Mouse (Mus musculus) forebrain, embryonic 15.5 days (tissue): ENCODE measurements at regions not wholly inside any gene's neighbourhood (a gene's known extent, or its start where the extent isn't known, plus 50 kb on each side); places are given as distances from the start of the nearest gene placed in this dataset.
"Not testable (repeated sequence)": the region's sequence is repeated elsewhere in the genome, so short reads cannot be mapped to it uniquely, and the experiment has no call there.

ENCODE experiments used
- ATAC-seq: fragments of 200-750 bp; cut with Nextera tagmentation; replicated peaks from 2 replicates; pipeline ENCODE4 v1.8.0; 2017; ENCODE audit warnings: mild to moderate bottlenecking, moderate TSS enrichment, moderate library complexity
- H3K27ac ChIP-seq: fragments of 300-500 bp; sonication (generic); replicated peaks from 2 replicates; pipeline ENCODE4 v1.5.1; 2015; ENCODE audit warnings: mild to moderate bottlenecking, inconsistent platforms
- H3K27me3 ChIP-seq: fragments of 300-500 bp; sonication (generic); 2 replicates; pipeline ENCODE4 v1.6.1; 2015; ENCODE audit warnings: inconsistent platforms
- H3K36me3 ChIP-seq: fragments of 300-500 bp; sonication (generic); 2 replicates; pipeline ENCODE4 v1.6.1; 2015; ENCODE audit warnings: mild to moderate bottlenecking, inconsistent platforms
- H3K4me1 ChIP-seq: fragments of 300-500 bp; sonication (generic); 2 replicates; pipeline ENCODE4 v1.6.1; 2015; ENCODE audit warnings: inconsistent platforms
- H3K4me2 ChIP-seq: fragments of 300-500 bp; sonication (generic); replicated peaks from 2 replicates; pipeline ENCODE4 v1.6.1; 2015; ENCODE audit warnings: mild to moderate bottlenecking, inconsistent platforms
- H3K4me3 ChIP-seq: fragments of 300-500 bp; sonication (generic); 2 replicates; pipeline ENCODE4 v1.5.1; 2015; ENCODE audit warnings: mild to moderate bottlenecking, inconsistent platforms
- H3K9ac ChIP-seq: fragments of 300-500 bp; sonication (generic); replicated peaks from 2 replicates; pipeline ENCODE4 v1.6.1; 2015; ENCODE audit warnings: mild to moderate bottlenecking, inconsistent platforms
- H3K9me3 ChIP-seq: fragments of 300-500 bp; sonication (generic); 2 replicates; pipeline ENCODE4 v1.6.1; 2016; ENCODE audit warnings: inconsistent platforms
- WGBS: fragments of 180-500 bp; shearing (Covaris S2); methylation state at CpG from one replicate; pipeline ENCODE4 v1.1.7; 2015; ENCODE audit warnings: mixed read lengths; 5-methylcytosine and 5-hydroxymethylcytosine counted together

GRCm38 (mm10) chr12:20802027-20802426, 188.2 kb upstream of the Asap2 start:
- ATAC-seq, H3K27me3 ChIP-seq, H3K36me3 ChIP-seq, H3K9me3 ChIP-seq, H3K27ac ChIP-seq, H3K9ac ChIP-seq, H3K4me2 ChIP-seq, H3K4me3 ChIP-seq, H3K4me1 ChIP-seq: not testable (repeated sequence)
- WGBS, result 71% methylated on average over 4 of the region's 4 CpGs

GRCm38 (mm10) chr12:20805466-20805865, 184.8 kb upstream of the Asap2 start:
- H3K9ac ChIP-seq, H3K27ac ChIP-seq, H3K36me3 ChIP-seq, H3K4me2 ChIP-seq, H3K4me3 ChIP-seq, H3K27me3 ChIP-seq, H3K4me1 ChIP-seq, ATAC-seq: not testable (repeated sequence)
- WGBS, result 92% methylated on average over 5 of the region's 5 CpGs
- peaks cover 11% of the 10 kb centered on the region for H3K9me3 ChIP-seq

- Histone ChIP-seq H3K9ac (no peak overlapping the region), H3K4me3 (no peak overlapping the region), H3K27ac (no peak overlapping the region), H3K4me2 (no peak overlapping the region), H3K27me3 (no peaks in the 10 kb centered on the region), H3K4me1 (no peaks in the 10 kb centered on the region), H3K36me3 (no peaks in the 10 kb centered on the region), H3K9me3 (peaks cover 14% of the 10 kb centered on the region)
- no peak for ATAC-seq
- WGBS, result 89% methylated on average over 2 of the region's 2 CpGs
These were observed 183.6 kb upstream of the Asap2 start for GRCm38 (mm10) chr12:20806681-20807080.

GRCm38 (mm10) chr12:20813836-20814235, 176.4 kb upstream of the Asap2 start:
- not testable (repeated sequence) for H3K36me3 ChIP-seq, H3K4me1 ChIP-seq, ATAC-seq, H3K4me3 ChIP-seq, H3K27me3 ChIP-seq, H3K27ac ChIP-seq, H3K4me2 ChIP-seq, H3K9ac ChIP-seq
- WGBS, result 78% methylated on average over 6 of the region's 6 CpGs
- H3K9me3 ChIP-seq, result peaks cover 27% of the 10 kb centered on the region

- 37% methylated on average over 34 of the region's 40 CpGs for WGBS
- ATAC-seq, H3K4me2 ChIP-seq, H3K27me3 ChIP-seq, H3K4me1 ChIP-seq, H3K36me3 ChIP-seq, H3K27ac ChIP-seq, H3K9ac ChIP-seq: not testable (repeated sequence)
- Histone ChIP-seq H3K9me3 (peaks cover 26% of the 10 kb centered on the region), H3K4me3 (peak overlapping the region; percentile 17)
These were observed 175.1 kb upstream of the Asap2 start for GRCm38 (mm10) chr12:20815121-20815520.

- peak overlapping the region; percentile 17 for H3K4me3 ChIP-seq
- no peaks in the 10 kb centered on the region for H3K27me3 ChIP-seq
- no peaks in the 10 kb centered on the region for H3K36me3 ChIP-seq
- WGBS, result 19% methylated on average over 36 of the region's 38 CpGs
- no peak for ATAC-seq
- H3K4me2 ChIP-seq, result no peak overlapping the region
- no peak overlapping the region for H3K27ac ChIP-seq
- H3K9ac ChIP-seq, result no peak overlapping the region
- peaks cover 22% of the 10 kb centered on the region for H3K9me3 ChIP-seq
- H3K4me1 ChIP-seq, result no peaks in the 10 kb centered on the region
These were observed 174.7 kb upstream of the Asap2 start for GRCm38 (mm10) chr12:20815599-20815998.

- H3K27ac ChIP-seq, H3K9ac ChIP-seq, H3K4me3 ChIP-seq, H3K4me1 ChIP-seq, H3K36me3 ChIP-seq, H3K4me2 ChIP-seq, H3K27me3 ChIP-seq, ATAC-seq: not testable (repeated sequence)
- 69% methylated on average over 4 of the region's 4 CpGs for WGBS
- peaks cover 20% of the 10 kb centered on the region for H3K9me3 ChIP-seq
These were observed 146.5 kb upstream of the Asap2 start for GRCm38 (mm10) chr12:20843661-20844320.

- H3K9me3 ChIP-seq, result peaks cover 20% of the 10 kb centered on the region
These were observed 145.4 kb upstream of the Asap2 start for GRCm38 (mm10) chr12:20844873-20845272.

GRCm38 (mm10) chr12:20845297-20845696, 145.0 kb upstream of the Asap2 start:
- no peak overlapping the region for H3K27ac ChIP-seq
- 0 out of 2 replicates have a peak, but pooled peaks have one; percentile 23 for ATAC-seq
- H3K4me2 ChIP-seq, result no peak overlapping the region

More at GRCm38 (mm10) chr12:20844873-20845272, 145.4 kb upstream of the Asap2 start:
- not testable (repeated sequence) for H3K27ac ChIP-seq, H3K36me3 ChIP-seq, H3K4me1 ChIP-seq, H3K4me2 ChIP-seq, H3K27me3 ChIP-seq, H3K9ac ChIP-seq
- 42% methylated on average over 7 of the region's 7 CpGs for WGBS
- peak overlapping the region; percentile 26 for H3K4me3 ChIP-seq
- ATAC-seq, result 0 out of 2 replicates have a peak, but pooled peaks have one; percentile 26

GRCm38 (mm10) chr12:20884104-20884503, 106.2 kb upstream of the Asap2 start:
- not testable (repeated sequence) for H3K9ac ChIP-seq, ATAC-seq, H3K27ac ChIP-seq, H3K36me3 ChIP-seq, H3K4me2 ChIP-seq, H3K27me3 ChIP-seq, H3K4me3 ChIP-seq, H3K4me1 ChIP-seq
- WGBS, result 76% methylated on average over 6 of the region's 6 CpGs
- peaks cover 31% of the 10 kb centered on the region for H3K9me3 ChIP-seq

More at GRCm38 (mm10) chr12:20845297-20845696, 145.0 kb upstream of the Asap2 start:
- Histone ChIP-seq H3K9ac (no peak overlapping the region), H3K36me3 (no peaks in the 10 kb centered on the region), H3K4me1 (no peaks in the 10 kb centered on the region), H3K4me3 (peak overlapping the region; percentile 26), H3K9me3 (peaks cover 19% of the 10 kb centered on the region), H3K27me3 (no peaks in the 10 kb centered on the region)
- 55% methylated on average over 17 of the region's 17 CpGs for WGBS

- Histone ChIP-seq H3K36me3 (peaks cover 15% of the 10 kb centered on the region), H3K4me2 (peak overlapping the region; percentile 40), H3K27ac (peak overlapping the region; percentile 88), H3K4me3 (peak overlapping the region; percentile 79), H3K9ac (peak overlapping the region; percentile 71), H3K9me3 (peaks cover 19% of the 10 kb centered on the region; the same call in 1 of the 2 replicates)
- H3K4me1 ChIP-seq, H3K27me3 ChIP-seq: not testable (repeated sequence)
- WGBS, result 1% methylated on average over 69 of the region's 87 CpGs
- peak; percentile 100 for ATAC-seq
These were observed 69.4 kb upstream of the Asap2 start for GRCm38 (mm10) chr12:20920653-20921397.

- WGBS, result 12% methylated on average over 15 of the region's 15 CpGs
- Histone ChIP-seq H3K9ac (peak overlapping the region; percentile 71), H3K4me2 (peak overlapping the region; percentile 40), H3K4me3 (peak overlapping the region; percentile 79), H3K9me3 (peaks cover 12% of the 10 kb centered on the region; the same call in 1 of the 2 replicates)
- ATAC-seq, result peak; percentile 27
- H3K4me1 ChIP-seq, H3K27ac ChIP-seq, H3K27me3 ChIP-seq, H3K36me3 ChIP-seq: not testable (repeated sequence)
These were observed 68.7 kb upstream of the Asap2 start for GRCm38 (mm10) chr12:20921398-20922023.
